Mouse (Mus musculus): ENCODE measurements around the gene Sorl1.

Sorl1 gene

DNA sequence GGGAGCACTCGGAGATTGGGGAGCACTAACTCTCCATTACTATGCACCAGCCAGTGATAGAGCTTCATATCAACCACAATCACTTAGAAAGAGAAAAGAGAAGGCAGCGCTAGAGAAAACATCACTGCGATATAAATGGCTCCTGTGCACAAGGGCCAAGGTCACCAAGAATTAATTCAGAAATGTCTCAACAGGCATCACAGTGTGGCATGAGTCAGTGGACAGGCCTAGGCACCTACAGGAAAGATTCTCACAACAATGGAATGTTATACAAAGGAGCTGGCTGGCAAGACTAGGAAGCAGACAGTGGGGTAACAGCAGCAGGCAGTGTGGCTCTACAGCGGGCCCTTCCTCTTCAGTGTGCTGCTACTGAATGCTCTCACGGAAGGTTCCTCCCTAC lies 115.6 kb downstream of the Sorl1 start:
- DNase-seq (ENCODE audit: low read depth, low spot score), result no peak

DNA sequence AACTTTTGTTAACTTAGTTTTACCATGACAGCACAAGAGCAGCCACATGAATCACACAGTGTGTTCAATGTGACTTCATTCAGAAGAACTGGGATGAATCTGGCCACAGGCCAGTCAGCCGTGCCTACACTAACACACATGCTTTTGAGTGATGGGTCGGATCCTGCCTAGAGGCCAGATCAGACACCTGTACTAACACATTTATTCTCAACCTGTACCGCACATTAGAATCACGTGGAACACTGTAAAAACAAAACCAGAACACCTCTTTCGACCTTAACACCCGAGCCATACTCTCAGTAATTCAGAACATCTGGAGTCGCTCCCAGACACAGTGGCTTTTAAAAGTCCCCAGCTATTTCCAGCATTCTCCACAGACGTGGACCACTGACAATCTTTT lies 119.0 kb downstream of the Sorl1 start:
- no peak for DNase-seq (ENCODE audit: low read depth, low spot score)

DNA sequence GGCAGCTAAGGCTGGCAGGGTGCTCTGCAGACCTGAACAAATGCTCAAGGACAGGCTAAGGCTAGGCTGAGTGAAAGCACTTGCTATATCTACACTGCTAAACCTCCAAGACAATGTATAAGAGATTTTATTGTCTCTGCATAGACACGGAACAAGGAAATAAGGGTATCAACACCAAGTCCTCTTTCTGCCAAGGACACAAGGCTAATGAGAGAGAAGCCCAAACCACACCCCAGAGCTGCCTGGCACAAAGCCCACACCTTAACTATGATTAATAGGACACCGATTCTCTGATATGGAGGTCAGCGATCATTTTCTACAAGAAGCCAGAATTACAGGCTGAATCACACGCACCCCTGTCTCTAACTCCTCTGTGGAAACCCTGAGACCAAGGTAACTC lies 120.0 kb downstream of the Sorl1 start:
- DNase-seq (ENCODE audit: low read depth, low spot score), result no peak

DNA sequence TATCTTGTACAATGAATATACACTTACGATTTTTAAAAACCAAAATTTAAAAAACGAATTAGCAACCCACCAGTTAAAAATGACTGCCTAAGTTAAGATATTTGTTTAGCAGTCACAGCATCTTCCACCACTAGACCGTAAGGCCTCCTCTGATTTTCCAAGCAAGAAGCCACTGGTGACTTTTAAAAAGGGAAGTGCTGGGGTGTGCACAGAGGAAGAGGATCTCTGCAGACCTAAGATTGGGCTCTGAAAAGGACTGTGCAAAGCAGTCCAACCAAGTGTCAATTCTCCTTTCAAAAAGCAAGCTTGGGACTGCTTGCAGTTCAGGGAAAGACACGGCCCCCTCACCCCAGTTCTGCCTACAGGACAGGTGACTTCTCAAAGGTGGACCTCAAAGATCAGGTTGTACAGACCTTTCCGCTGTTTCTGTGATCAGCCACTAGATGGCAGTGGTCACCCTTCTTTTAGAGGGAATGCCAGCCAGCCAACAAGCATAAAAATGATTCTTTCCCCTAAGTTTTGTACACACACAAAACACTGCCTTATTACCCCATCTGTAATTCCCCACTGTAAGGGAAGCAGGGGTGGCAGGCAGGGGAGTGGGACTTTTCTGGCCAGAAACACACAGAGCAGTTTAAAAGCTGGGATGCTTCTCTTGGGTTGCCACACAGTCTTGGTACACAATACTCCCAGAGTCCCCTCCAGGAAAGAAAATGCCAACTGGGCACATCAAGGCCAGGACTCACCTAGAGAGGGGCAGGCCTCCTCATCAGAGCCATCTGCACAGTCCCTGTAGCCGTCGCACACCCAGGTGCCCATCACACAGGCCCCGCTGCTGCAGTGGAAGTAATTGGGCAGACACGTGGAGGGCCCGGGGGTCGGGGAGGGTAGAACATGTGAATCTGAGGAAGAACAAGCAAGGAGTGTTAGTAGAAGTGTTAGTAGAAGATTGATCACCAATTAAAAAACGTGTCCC lies 124.3 kb downstream of the Sorl1 start:
- DNase-seq (ENCODE audit: low read depth, low spot score), result peak; percentile 49

DNA sequence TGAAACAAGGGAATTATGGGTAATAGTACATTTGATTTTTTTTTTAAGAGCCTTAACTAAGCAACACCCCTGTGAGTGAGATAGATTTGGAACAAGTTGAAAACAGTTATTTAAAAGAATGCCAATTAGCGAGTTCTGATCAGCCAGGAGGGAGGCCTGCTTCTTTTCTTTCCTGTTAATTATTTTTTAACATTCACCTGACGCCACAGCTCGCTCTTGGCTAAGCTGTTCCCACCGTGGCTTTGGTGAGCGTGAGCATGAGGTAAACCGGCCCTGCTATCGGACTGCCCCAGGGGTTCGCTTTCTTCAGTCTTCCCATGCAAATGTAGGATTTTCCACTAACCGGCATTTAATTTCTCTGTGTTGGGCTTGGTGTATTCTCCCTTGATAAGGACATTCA lies 128.8 kb downstream of the Sorl1 start:
- no peak for DNase-seq (ENCODE audit: low read depth, low spot score)

DNA sequence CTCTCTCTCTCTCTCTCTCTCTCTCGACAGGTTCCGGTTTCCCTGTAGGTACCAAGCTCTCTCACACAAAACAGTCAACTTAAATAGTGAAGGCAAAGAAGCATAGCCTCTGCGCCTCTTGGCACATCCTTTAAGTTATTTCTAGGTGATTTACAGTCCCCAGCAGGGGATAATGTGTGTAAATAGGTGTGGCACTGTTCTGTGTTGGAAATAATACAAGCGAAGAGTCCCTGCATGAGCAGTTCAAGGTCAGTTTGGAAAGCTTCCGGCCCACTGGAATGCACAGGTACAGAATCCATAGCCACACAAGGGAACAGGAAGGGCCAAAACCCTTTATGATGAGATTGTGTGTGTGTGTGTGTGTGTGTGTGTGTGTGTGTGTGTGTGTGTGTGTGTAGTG lies 130.3 kb downstream of the Sorl1 start:
- DNase-seq (ENCODE audit: low read depth, low spot score), result peak; percentile 46

DNA sequence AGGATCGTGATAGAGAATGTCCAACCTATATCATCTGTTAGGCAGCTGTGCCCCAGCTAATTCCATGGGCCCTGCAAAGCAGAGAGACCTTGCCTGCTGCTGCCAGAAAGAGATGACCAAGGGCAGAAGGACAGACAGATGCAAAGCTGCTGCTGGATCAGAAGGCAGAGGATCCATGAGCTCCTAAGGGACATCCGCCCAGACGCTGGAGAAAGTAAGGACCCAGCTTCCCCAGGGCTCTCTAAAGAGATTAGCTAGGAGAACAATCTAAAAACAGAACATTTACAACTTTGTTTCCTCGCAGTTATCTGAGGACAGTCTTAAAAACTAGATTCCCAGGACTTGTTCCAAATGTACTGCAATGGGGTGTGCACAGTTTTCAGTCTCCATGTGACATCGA lies 131.3 kb downstream of the Sorl1 start:
- no peak for DNase-seq (ENCODE audit: low read depth, low spot score)

DNA sequence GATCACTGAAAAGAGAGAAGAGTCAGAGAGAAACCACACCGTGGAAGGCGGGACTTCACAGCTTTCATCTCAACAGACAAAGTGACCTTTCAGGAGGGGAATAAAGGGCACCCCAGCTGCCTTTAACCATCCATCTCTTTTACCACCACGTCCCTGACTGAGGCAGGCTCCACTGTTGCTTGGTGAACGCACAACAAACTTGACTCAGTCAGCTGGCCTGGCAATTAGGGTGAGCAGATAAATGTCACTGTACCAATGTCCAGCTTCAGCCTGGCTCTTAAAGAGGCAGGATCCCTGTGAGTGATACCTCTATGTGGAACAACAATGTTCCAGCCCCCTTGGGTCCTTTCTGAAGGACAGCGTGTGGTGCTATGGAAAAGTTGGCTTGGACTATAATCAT lies 138.5 kb downstream of the Sorl1 start:
- DNase-seq (ENCODE audit: low read depth, low spot score), result no peak

DNA sequence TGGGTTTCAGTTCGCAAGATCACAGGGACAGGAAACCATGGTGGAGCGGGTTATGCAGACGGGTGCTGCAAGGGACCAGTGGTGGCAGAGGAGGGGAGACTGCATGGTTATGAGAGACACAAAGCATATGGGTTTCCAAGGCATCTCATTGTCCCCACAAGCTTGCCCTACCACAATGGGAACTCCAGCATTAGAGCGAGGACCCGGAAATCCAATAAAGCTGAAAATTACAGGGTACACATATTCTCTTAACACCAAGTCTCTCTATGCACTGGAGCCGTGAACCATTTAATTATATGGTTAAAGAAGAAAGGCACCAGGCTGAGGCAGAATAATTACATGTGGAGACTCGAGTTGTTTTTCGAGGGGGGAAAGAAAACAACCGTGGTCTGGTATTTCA lies 139.0 kb downstream of the Sorl1 start:
- no peak for DNase-seq (ENCODE audit: low read depth, low spot score)

DNA sequence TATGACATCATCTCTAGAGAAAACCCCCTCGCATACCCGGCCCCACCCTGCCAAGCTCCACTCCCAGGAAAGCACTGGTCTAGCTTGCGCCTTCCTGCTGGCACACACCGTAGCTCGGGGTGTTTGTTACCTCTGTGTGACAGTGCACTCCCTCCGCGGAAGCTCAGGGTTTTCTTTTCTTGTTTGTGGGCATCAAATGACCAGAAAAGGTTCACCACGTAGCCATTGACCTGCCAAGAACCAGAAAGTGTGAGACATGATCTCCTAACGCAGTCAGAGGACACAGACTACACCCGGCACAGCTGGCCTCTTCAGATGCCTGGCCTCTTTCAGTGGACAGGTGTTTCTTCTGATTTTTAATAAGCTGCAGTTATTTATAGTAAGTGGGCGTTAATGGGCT lies 139.8 kb downstream of the Sorl1 start:
- DNase-seq (ENCODE audit: low read depth, low spot score), result no peak

DNA sequence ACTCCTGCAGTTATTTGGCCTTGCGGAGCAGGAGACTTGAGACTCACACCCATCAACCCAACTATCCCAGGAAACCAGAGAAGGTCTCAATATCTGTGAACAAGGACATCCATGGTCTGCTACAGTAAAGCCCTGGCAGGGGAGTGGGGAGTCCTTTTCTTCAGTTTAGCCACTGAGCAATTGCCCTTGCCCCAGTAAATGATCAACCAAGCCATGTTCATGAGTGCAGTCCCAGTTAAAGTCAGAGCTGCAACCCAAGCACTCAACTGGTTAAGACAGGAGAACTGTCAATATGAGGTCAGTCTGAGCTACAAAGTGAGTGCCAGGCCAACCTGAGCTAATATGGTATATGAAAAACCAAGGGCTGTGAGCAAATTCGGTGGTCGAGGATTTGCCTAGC lies 140.8 kb downstream of the Sorl1 start:
- no peak for DNase-seq (ENCODE audit: low read depth, low spot score)

DNA sequence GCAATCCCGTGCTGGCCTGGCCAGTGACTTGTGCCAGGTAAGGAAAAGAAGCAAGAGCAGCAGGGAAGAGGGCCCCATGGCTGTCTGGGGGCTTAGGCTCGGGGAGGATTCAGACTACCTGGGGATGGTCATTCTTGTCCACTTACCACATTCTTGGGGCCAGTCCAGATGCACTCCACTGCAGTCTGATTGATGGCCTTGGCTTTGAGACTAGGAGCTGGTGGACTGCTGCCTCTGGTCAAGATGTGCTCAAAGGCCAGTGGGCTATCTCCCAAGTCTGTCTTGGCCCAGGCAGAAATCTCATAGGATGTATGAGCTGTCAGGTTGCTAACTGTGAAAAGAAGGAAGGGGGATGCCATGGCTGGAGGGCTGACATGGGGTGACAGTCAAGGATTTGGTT lies 141.3 kb downstream of the Sorl1 start:
- no peak for DNase-seq (ENCODE audit: low read depth, low spot score)

DNA sequence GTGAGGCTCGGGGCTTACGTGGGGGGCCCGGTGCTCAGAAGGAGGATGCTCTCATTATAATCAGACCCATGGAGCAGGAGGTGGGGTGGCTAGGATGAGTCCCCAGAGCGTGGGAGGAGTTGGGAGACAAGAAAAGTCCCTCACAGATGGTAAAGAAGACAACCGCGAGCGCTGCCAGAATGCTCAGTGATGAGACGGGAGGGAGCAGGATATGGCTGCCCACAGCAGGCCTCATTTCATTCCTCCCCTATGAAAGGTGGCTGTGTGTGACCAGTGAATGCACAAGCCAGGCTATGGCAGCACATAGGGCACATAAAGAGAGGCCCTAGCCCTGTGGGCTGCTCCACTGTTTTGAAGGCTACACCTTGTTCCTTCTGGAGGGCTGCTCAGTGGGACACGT lies 142.1 kb downstream of the Sorl1 start:
- no peak for DNase-seq (ENCODE audit: low read depth, low spot score)

DNA sequence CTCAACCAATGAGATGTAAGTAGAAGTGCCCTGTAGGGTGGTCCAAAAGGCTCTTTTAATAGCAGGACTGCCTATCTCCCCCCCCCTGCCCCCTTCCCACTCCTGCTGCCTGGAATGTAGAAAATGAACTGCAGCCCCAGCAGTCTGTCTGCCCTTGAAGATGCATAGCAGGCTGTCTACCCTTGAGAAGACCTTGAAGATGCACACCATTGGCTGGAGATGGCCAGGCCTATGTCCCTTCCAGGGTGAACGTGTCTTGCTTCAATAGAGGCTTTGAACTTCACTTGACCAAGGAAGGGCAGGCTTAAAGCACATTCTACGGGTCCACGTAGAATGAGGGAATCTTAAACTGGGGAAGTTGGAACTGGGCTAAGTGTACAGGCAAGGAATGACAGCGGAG lies 142.8 kb downstream of the Sorl1 start:
- peak; percentile 21 for DNase-seq (ENCODE audit: low read depth, low spot score)

DNA sequence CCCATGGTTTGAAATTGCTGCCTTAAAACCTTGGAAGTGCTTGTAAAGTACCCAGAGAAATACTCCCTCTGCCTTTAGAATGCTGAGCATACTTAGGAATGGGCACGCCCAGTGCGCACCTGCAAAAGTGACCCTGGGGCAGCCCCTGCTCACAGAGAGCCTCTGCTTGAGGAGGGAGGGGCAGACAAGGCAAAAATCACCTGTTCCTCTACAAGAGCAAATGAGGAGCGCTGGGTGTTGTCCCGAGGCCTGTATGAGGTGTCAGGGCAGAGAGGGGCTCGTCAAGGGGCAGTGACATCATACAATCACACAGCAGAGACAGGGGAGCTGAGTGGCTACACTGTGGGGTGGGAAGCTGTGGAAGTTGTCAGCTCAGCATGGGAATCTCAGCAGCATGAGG lies 143.3 kb downstream of the Sorl1 start:
- DNase-seq (ENCODE audit: low read depth, low spot score), result peak; percentile 30

DNA sequence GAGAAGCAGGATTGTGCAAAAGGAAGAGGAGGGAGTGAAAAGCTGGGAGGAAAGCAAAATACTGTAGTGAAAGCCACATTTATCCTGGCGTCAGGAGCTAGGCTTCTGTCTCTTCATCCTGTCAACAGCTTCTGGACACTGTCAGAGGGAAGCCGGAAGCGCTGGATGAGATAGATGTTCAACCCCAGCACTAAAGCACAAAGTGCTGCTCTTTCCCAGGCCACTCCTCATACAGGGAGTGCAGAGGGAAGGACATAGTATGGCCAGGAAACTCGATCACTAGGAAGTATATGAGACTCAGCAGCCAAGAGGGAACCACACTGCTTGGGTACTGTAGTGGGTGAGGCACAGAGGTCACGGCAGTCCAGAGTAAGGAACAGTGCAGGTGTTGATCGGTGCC lies 145.7 kb downstream of the Sorl1 start:
- no peak for DNase-seq (ENCODE audit: low read depth, low spot score)

DNA sequence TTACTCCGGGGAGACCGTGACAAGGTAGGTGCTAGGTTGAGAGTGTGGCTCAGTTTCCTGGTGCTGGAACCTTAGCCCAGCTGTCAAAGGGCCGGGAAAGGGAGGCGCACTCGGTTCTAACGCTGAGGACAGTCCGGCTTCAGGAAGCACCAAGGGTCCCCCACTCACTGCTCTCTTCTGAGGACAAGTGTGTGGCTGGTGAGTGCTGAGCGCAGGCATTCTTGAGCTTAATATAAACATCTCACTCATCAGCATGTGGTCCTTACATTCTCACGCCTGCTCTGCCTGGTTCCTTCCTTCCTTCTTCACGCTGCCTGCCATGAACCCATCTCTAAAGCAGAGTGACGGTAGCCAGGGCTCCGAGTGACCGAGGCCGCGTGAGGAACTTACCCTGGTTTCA lies 148.1 kb downstream of the Sorl1 start:
- DNase-seq (ENCODE audit: low read depth, low spot score), result no peak

DNA sequence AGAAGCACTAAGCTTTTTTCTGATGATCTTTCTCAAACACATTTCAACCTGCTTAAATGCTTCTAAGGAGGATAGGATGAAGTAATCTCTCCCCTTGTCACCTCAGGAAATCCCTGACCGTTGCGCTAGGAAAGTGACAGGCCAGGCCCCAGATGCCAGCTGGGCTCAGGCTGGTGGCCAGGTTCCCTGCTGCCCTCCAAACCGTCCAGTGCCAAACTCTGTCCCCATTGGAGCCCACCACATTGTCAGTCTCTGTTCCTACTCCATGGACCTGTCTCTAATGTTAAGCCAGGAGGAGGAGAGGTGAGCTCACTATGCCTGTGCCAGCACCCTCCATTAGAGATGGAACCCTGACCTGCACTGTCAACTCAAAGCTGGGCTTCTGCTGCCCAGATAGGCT lies 149.4 kb downstream of the Sorl1 start:
- DNase-seq (ENCODE audit: low read depth, low spot score), result no peak

DNA sequence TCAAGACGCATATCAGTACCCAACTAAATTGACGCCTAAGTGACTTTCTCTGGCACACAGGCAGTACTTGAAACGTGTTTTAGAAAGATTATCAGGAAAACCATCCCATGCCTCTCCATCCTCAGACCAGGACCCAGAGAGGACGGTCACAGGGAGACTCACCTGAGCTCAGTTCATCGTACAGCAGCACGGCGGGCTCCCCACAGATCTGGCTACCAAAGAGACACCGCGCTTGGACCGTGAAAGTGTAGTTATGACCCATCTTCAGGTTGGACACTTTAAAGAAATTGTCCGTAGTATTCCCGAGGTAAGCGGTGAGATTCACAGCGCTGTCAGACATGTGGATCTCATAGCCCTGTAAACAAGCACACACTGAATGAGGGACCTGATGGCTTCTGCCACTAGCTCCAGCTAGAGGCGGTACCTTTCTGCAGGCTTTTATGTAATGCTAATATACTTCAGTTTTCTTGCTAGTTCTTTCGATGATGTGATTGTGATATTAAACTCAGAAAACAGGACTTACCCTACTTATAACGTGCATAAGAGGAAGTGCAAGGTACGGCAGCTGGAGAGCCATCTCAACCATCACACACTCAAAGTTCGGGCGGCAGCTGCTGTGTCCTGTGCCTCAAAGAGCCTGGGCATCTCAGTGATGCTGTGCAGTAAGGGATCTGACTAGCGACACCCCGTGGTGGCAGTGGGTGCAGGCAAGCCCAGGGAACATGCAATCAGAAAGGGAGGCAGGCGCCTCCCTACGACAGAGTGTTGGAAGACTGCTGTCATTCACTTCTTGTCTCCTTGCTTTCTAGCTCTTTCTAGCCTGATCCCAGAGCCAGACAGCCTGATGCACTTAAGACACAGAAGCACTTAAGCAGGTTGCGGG lies 150.1 kb downstream of the Sorl1 start:
- DNase-seq (ENCODE audit: low read depth, low spot score), result peak; percentile 80

DNA sequence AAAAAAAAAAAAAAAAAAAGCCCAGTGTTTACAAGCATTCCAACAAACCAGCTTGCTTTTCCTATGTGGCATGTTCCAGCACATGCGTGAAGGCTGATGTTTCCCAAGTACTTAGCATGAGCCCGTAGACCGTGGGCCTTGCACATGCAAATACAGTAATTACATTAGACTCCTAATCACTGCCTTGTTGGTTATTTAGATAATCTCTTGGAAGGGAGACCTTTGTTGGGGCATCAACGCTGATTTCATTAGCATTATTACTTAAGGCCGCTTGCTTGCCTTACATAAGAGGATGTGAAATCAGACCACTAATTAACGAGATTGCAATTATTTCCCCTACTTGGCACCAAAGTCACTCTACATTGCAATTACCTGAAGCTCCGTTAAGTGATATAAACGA lies 154.1 kb downstream of the Sorl1 start:
- DNase-seq (ENCODE audit: low read depth, low spot score), result no peak

DNA sequence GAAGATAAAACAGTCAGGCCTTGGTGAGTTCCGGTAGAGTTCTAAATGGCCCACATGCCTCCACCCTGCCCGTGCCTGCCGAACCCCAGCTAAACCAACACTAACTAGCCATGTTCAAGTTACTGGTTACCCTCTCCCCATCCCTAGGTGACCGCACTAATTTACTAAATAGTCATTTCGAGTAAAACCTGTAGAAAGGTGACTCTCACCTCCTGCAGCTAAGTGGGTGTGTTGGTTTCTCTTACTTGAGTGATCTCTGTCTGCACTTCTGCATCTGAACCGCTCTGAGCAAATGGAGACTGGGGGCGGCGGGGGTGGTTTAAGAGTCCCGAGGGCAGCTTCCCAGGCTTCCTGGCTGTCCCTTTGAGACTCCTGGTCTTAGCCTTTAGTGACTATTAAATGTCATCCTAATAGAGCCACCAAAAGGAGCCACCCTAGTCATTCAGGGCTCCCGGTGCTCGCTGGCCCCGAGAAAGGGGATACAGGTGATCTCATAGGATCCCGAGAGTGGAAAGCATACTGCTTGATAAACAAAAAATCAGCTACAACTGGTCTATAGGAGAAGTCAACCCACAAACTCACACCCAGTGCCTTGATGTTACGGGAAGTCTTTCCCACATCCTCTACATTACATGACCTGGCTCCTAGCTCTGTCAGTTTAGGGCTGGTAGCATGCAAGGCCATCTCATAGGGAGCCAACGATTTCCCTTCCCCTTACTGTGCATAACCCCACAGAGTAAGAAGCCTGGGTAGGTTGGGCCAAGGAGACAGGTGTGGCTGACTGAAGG lies 155.2 kb downstream of the Sorl1 start:
- no peak for DNase-seq (ENCODE audit: low read depth, low spot score)

DNA sequence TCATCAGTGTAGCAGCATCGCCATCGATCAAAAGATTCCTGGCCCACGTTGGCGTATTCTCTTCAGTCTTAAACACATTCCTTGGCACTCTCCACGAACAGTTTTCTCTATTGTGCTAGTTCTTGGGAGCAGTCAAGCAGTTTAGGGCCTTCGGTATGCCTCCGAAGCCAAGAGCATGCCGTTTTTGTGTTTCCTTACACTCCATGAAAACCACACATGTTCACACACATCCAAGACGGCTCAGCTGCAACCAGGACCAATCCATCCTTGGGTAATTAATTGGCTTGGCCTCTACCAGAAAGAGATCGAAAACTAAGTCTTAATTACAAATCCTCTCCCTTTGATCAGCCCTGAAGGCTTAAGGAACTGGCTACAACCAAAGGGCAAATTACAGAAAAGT lies 162.8 kb downstream of the Sorl1 start:
- DNase-seq (ENCODE audit: low read depth, low spot score), result no peak

All from ES-CJ7 (cell line).